Mouse (Mus musculus): ENCODE results near the gene Ppp2r5b. TPM values are rescaled to one million over a fixed set of nuclear protein-coding genes. Genes with fewer than 3 reads are reported as not detected.

The Ppp2r5b gene
- total and polyA plus RNA-seq, 2 experiments from 2014 or later, result 18.3 to 20.6 TPM

DNA sequence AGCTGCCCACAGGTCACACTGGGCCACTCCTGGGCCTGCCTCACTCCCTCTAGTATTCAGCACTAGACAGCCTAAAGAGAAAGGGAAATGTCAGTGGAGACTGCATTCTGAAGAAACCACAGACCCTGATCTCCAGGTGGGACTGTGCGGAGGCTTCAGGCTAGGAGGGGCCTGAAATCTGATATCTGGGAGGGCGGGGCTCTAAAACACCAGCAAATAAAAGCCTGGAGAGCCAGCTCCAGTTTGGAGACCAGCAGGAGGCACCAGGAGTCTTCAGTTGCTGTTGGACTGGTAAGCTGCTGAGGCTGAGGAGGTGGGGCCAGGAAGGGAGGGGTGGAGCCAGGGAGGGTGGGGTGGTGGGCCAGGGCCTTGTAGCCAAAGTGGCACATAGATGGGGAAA, 9.5 kb downstream of the Ppp2r5b start, which contains the start of gene Gpha2:
Gpha2 (plus strand) TSS at position 246 of the 400 bp plus-strand sequence.
- no peak within 1 kb of the TSS for H3K4me3 ChIP-seq (ENCODE audit: low read depth, low read length)
- H3K36me3 ChIP-seq (replicated peaks; ENCODE audit: control insufficient read depth, insufficient read depth, low read length), result peaks cover 35% of the 10 kb centered on the region
- no peaks in the 10 kb centered on the region for H3K9me3 ChIP-seq (replicated peaks; ENCODE audit: control insufficient read depth, low read length)
- H3K4me1 ChIP-seq (ENCODE audit: control insufficient read depth, insufficient read depth), result no peaks in the 10 kb centered on the region
- no peaks in the 10 kb centered on the region for H3K27me3 ChIP-seq (ENCODE audit: control insufficient read depth, insufficient read depth, low read length)
- no peak for DNase-seq (ENCODE audit: low spot score)
- no peak within 1 kb of the TSS for H3K4me2 ChIP-seq (ENCODE audit: low read depth, low read length)
- no peak within 1 kb of the TSS for H3K27ac ChIP-seq (ENCODE audit: low read depth)
- no peak for TF ChIP-seq EP300 (IDR thresholded peaks at IDR 0.05; ENCODE audit: low read depth)
- no peak for TF ChIP-seq CTCF (IDR thresholded peaks at IDR 0.05; ENCODE audit: low read depth)
- no peak within 1 kb of the TSS for H3K9ac ChIP-seq (replicated peaks; ENCODE audit: low read depth, low read length)
- ATAC-seq (ENCODE audit: insufficient read depth, low read depth), result no peak
- WGBS, result 40% methylated on average over 2 of the region's 2 CpGs

DNA sequence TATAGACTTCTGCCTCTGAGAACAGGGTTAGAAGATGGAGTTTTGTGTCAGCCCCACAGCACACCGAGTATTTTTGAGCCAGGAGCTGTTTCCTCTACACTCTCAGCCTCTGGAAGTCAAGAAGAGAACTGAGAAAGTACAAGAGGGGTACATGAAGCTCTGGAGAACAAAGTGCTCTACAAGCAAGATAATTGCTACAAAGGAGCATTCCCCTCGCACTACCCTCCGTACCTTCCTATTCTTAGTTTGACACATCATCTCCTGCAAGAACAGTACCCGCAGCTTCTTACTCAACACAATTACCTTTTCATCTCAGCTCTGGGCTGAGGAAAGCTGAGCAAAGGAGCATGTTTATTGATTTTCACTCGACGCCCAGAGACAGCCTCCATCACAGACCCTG, 17.1 kb downstream of the Ppp2r5b start:
- H3K4me1 ChIP-seq (ENCODE audit: control insufficient read depth, insufficient read depth), result no peaks in the 10 kb centered on the region
- WGBS, result 55% methylated on average over 6 of the region's 6 CpGs

DNA sequence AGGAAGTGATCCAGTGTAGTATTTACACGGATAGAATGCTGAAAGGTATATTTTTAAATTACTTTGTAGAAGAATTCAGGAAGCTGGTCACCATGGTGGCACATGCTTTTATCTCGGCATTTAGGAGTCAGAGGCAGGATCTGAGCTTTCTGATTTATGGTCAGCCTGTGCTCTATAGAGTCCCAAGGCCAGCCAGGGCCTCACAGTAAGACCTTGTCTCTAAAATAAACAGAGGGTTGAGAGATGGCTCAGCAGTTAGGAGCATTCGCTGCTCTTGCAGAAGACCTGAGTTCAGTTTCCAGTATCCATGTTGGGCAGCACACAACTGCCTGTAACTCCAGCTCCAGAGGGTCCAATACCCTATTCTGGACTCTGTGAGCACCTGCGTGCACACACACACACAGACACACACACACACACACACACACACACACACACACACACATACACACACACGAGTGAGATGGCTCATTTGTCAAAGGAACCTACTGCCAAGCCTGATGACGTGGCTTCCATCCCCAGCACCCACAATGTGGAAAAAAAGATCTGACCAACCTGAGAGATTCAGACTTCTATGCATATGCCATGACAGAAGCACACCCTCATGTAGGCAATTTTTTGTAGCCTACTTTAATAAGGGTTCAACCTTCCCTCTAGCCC, 19.5 kb downstream of the Ppp2r5b start:
- Histone ChIP-seq H3K36me3 (replicated peaks; ENCODE audit: control insufficient read depth, insufficient read depth, low read length) (no peaks in the 10 kb centered on the region), H3K27ac (ENCODE audit: low read depth) (no peak overlapping the region), H3K4me3 (ENCODE audit: low read depth, low read length) (no peak overlapping the region), H3K4me2 (ENCODE audit: low read depth, low read length) (no peak overlapping the region), H3K4me1 (ENCODE audit: control insufficient read depth, insufficient read depth) (no peaks in the 10 kb centered on the region), H3K27me3 (ENCODE audit: control insufficient read depth, insufficient read depth, low read length) (no peaks in the 10 kb centered on the region), H3K9me3 (replicated peaks; ENCODE audit: control insufficient read depth, low read length) (no peaks in the 10 kb centered on the region), H3K9ac (replicated peaks; ENCODE audit: low read depth, low read length) (no peak overlapping the region)
- 73% methylated on average over 6 of the region's 6 CpGs for WGBS
- DNase-seq (ENCODE audit: low spot score) (no peak), ATAC-seq (ENCODE audit: insufficient read depth, low read depth) (no peak)
- no peak for TF ChIP-seq CTCF (IDR thresholded peaks at IDR 0.05; ENCODE audit: low read depth)

More for the DNA sequence above, 17.1 kb downstream of the Ppp2r5b start:
- TF ChIP-seq EP300 (IDR thresholded peaks at IDR 0.05; ENCODE audit: low read depth) (no peak), CTCF (IDR thresholded peaks at IDR 0.05; ENCODE audit: low read depth) (no peak)
- Histone ChIP-seq H3K27ac (ENCODE audit: low read depth) (no peak overlapping the region), H3K27me3 (ENCODE audit: control insufficient read depth, insufficient read depth, low read length) (no peaks in the 10 kb centered on the region), H3K9me3 (replicated peaks; ENCODE audit: control insufficient read depth, low read length) (no peaks in the 10 kb centered on the region), H3K4me2 (ENCODE audit: low read depth, low read length) (no peak overlapping the region), H3K4me3 (ENCODE audit: low read depth, low read length) (no peak overlapping the region), H3K9ac (replicated peaks; ENCODE audit: low read depth, low read length) (no peak overlapping the region), H3K36me3 (replicated peaks; ENCODE audit: control insufficient read depth, insufficient read depth, low read length) (no peaks in the 10 kb centered on the region)
- ATAC-seq (ENCODE audit: insufficient read depth, low read depth) (no peak), DNase-seq (ENCODE audit: low spot score) (no peak)

DNA sequence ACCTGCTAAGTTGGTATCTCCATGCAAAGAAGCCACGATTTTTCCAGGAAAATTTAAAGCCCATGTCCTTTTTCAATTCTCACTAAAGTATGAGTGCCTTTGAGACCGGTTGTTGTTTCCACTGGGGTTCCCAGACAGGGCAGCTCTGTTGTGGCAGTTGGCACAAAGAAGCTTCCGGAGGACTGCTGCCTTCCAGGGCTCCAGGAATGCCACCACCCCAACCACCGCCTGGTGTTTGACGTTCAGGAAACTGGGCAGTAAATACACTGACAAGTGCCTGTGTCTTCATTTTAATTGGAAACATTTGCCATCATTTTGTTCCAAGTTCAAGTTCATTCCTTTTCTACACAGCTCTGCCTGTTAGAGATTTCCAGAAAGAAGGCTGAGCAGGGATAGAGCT, 29.0 kb downstream of the Ppp2r5b start:
- TF ChIP-seq CTCF (IDR thresholded peaks at IDR 0.05; ENCODE audit: low read depth) (no peak), EP300 (IDR thresholded peaks at IDR 0.05; ENCODE audit: low read depth) (no peak)
- ATAC-seq (ENCODE audit: insufficient read depth, low read depth), result no peak

DNA sequence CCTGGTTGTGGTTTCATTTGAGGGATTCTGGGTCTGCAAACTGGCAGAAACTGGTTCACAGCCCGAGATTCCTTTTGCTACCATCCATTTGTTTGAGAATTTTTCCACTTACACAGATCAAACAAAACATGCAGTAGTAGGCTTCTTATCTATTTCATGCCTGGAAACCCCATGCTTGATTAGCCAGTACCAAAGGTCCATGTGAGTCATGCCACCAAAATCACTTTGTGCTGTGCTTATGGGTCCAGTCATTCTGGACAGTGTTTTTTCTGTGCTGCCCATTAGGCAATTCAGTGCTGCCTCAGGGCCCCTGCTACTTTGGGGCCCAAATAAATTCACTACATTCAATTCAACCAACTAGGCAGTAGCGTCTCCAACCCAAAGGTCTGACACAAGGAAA, 31.4 kb downstream of the Ppp2r5b start:
- Histone ChIP-seq H3K27me3 (ENCODE audit: control insufficient read depth, insufficient read depth, low read length) (no peaks in the 10 kb centered on the region), H3K9me3 (replicated peaks; ENCODE audit: control insufficient read depth, low read length) (no peaks in the 10 kb centered on the region), H3K4me1 (ENCODE audit: control insufficient read depth, insufficient read depth) (no peaks in the 10 kb centered on the region), H3K9ac (replicated peaks; ENCODE audit: low read depth, low read length) (no peak overlapping the region), H3K4me2 (ENCODE audit: low read depth, low read length) (no peak overlapping the region), H3K4me3 (ENCODE audit: low read depth, low read length) (no peak overlapping the region), H3K36me3 (replicated peaks; ENCODE audit: control insufficient read depth, insufficient read depth, low read length) (no peaks in the 10 kb centered on the region), H3K27ac (ENCODE audit: low read depth) (no peak overlapping the region)
- TF ChIP-seq EP300 (IDR thresholded peaks at IDR 0.05; ENCODE audit: low read depth), result no peak
- TF ChIP-seq CTCF (IDR thresholded peaks at IDR 0.05; ENCODE audit: low read depth), result no peak
- ATAC-seq (ENCODE audit: insufficient read depth, low read depth) (no peak), DNase-seq (ENCODE audit: low spot score) (no peak)
- WGBS, result 69% methylated on average over 2 of the region's 2 CpGs

More for the DNA sequence above, 29.0 kb downstream of the Ppp2r5b start:
- WGBS, result 53% methylated on average over 5 of the region's 5 CpGs
- H3K27ac ChIP-seq (ENCODE audit: low read depth), result no peak overlapping the region
- H3K36me3 ChIP-seq (replicated peaks; ENCODE audit: control insufficient read depth, insufficient read depth, low read length), result no peaks in the 10 kb centered on the region
- H3K9ac ChIP-seq (replicated peaks; ENCODE audit: low read depth, low read length), result no peak overlapping the region
- no peak for DNase-seq (ENCODE audit: low spot score)
- H3K4me1 ChIP-seq (ENCODE audit: control insufficient read depth, insufficient read depth), result no peaks in the 10 kb centered on the region
- no peaks in the 10 kb centered on the region for H3K9me3 ChIP-seq (replicated peaks; ENCODE audit: control insufficient read depth, low read length)
- H3K4me3 ChIP-seq (ENCODE audit: low read depth, low read length), result no peak overlapping the region
- H3K27me3 ChIP-seq (ENCODE audit: control insufficient read depth, insufficient read depth, low read length), result no peaks in the 10 kb centered on the region
- no peak overlapping the region for H3K4me2 ChIP-seq (ENCODE audit: low read depth, low read length)

DNA sequence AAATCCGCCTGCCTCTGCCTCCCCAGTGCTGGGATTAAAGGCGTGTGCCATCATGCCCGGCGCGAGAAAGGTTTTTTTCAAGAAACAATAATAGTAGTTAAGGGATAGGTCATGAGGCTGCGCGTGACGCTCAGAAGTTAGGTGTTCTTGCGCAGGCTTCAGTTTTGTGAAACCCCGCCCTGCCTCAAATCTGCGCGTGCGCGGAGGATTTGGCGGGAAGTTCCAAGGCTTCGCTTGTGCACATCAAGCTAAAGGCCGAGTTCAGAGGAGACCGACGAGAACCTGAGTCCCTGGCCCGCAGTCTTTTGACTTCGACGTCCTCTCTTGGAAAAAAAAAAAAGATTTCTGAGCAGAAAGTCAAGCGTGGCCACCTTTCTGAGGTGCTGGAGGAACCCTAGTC, 51.5 kb downstream of the Ppp2r5b start, which contains the start of gene Majin:
Majin (plus strand) TSS at position 258 of the 400 bp plus-strand sequence.
- Histone ChIP-seq H3K27ac (ENCODE audit: low read depth) (no peak within 1 kb of the TSS), H3K4me3 (ENCODE audit: low read depth, low read length) (no peak within 1 kb of the TSS), H3K27me3 (ENCODE audit: control insufficient read depth, insufficient read depth, low read length) (no peaks in the 10 kb centered on the region), H3K4me2 (ENCODE audit: low read depth, low read length) (no peak within 1 kb of the TSS), H3K4me1 (ENCODE audit: control insufficient read depth, insufficient read depth) (no peaks in the 10 kb centered on the region), H3K36me3 (replicated peaks; ENCODE audit: control insufficient read depth, insufficient read depth, low read length) (no peaks in the 10 kb centered on the region), H3K9ac (replicated peaks; ENCODE audit: low read depth, low read length) (no peak within 1 kb of the TSS), H3K9me3 (replicated peaks; ENCODE audit: control insufficient read depth, low read length) (no peaks in the 10 kb centered on the region)
- ATAC-seq (ENCODE audit: insufficient read depth, low read depth), result no peak
- WGBS, result 74% methylated on average over 23 of the region's 23 CpGs
- no peak for TF ChIP-seq EP300 (IDR thresholded peaks at IDR 0.05; ENCODE audit: low read depth)
- TF ChIP-seq CTCF (IDR thresholded peaks at IDR 0.05; ENCODE audit: low read depth), result no peak
- no peak for DNase-seq (ENCODE audit: low spot score)
